Mouse (Mus musculus) mouse trophoblast stem cell (cell line): ENCODE results near the gene Rere.
"Not testable (repeated sequence)": the region's sequence is repeated elsewhere in the genome, so short reads cannot be mapped to it uniquely, and the experiment has no call there.

Experiments
- in situ Hi-C, 2 experiments: fragments of 300-500 bp; cut with MseI, MboI; formaldehyde crosslinking; loops; 2 replicates in 1 of 2; 3 replicates in 1 of 2; pipeline ENCODE4 v1.15.1; 2025

Rere gene

GRCm38 (mm10) chr4:150504304-150505021 lies 223.0 kb downstream of the Rere start:
- in situ Hi-C loops = no loop called here

GRCm38 (mm10) chr4:150509026-150509712 lies 227.7 kb downstream of the Rere start:
- in situ Hi-C loops = no loop called here

- in situ Hi-C loops = no loop called here
Measured at GRCm38 (mm10) chr4:150510036-150510435, 228.6 kb downstream of the Rere start.

- in situ Hi-C loops = not testable (repeated sequence)
Measured at GRCm38 (mm10) chr4:150513387-150513786, 231.9 kb downstream of the Rere start.

- in situ Hi-C loops = no loop called here
Measured at GRCm38 (mm10) chr4:150516201-150516600, 234.8 kb downstream of the Rere start.

GRCm38 (mm10) chr4:150517381-150517780 lies 235.9 kb downstream of the Rere start:
- in situ Hi-C loops = no loop called here

GRCm38 (mm10) chr4:150518826-150519225 lies 237.4 kb downstream of the Rere start:
- in situ Hi-C loops = no loop called here

GRCm38 (mm10) chr4:150520069-150520468 lies 238.6 kb downstream of the Rere start:
- in situ Hi-C loops = no loop called here

GRCm38 (mm10) chr4:150522425-150522824 lies 241.0 kb downstream of the Rere start:
- in situ Hi-C loops = no loop called here

- in situ Hi-C loops = no loop called here
Measured at GRCm38 (mm10) chr4:150523351-150523750, 241.9 kb downstream of the Rere start.

GRCm38 (mm10) chr4:150526269-150526668 lies 244.8 kb downstream of the Rere start:
- in situ Hi-C loops = no loop called here

GRCm38 (mm10) chr4:150528426-150528825 lies 247.0 kb downstream of the Rere start:
- in situ Hi-C loops = no loop called here

- in situ Hi-C loops = no loop called here
Measured at GRCm38 (mm10) chr4:150528846-150529245, 247.4 kb downstream of the Rere start.

GRCm38 (mm10) chr4:150531869-150532268 lies 250.4 kb downstream of the Rere start:
- in situ Hi-C loops = no loop called here

GRCm38 (mm10) chr4:150536821-150537510 lies 255.5 kb downstream of the Rere start:
- in situ Hi-C loops = no loop called here

- in situ Hi-C loops = no loop called here
Measured at GRCm38 (mm10) chr4:150539846-150540245, 258.4 kb downstream of the Rere start.

- in situ Hi-C loops = no loop called here
Measured at GRCm38 (mm10) chr4:150540392-150541094, 259.1 kb downstream of the Rere start.

GRCm38 (mm10) chr4:150544231-150544630 lies 262.8 kb downstream of the Rere start:
- in situ Hi-C loops = no loop called here

GRCm38 (mm10) chr4:150544652-150545258 lies 263.3 kb downstream of the Rere start:
- in situ Hi-C loops = no loop called here

- in situ Hi-C loops = no loop called here
Measured at GRCm38 (mm10) chr4:150545775-150546174, 264.3 kb downstream of the Rere start.

- in situ Hi-C loops = not testable (repeated sequence)
Measured at GRCm38 (mm10) chr4:150546296-150546695, 264.9 kb downstream of the Rere start.

GRCm38 (mm10) chr4:150549393-150549792 lies 267.9 kb downstream of the Rere start:
- in situ Hi-C loops = no loop called here
